Mouse (Mus musculus): ENCODE results near the gene Manbal. TPM values are rescaled to one million over a fixed set of nuclear protein-coding genes. Genes with fewer than 3 reads are reported as not detected.
A peak's percentile ranks its signal among the peaks of the same experiment; 100 is the strongest.

The Manbal gene
- 10 to 100 TPM; 61.3 to 66.5 TPM for total RNA-seq (2021)

GRCm38 (mm10) chr2:157367184-157367893, at the start of gene Manbal:
TSS of gene Manbal (plus strand) at chr2:157367594.
- peak; percentile 99 for DNase-seq (ENCODE audit: extremely low spot score in 1 of 2, low spot score in 1 of 2)

- DNase-seq (ENCODE audit: extremely low spot score in 1 of 2, low spot score in 1 of 2) = no peak
Observed at GRCm38 (mm10) chr2:157320135-157320534, 47.3 kb upstream of the Manbal start.

- no peak for DNase-seq (ENCODE audit: extremely low spot score in 1 of 2, low spot score in 1 of 2)
Observed at GRCm38 (mm10) chr2:157320886-157321285, 46.5 kb upstream of the Manbal start.

- no peak for DNase-seq (ENCODE audit: extremely low spot score in 1 of 2, low spot score in 1 of 2)
Observed at GRCm38 (mm10) chr2:157322029-157322766, 45.2 kb upstream of the Manbal start.

GRCm38 (mm10) chr2:157325238-157325637, 42.2 kb upstream of the Manbal start:
- DNase-seq (ENCODE audit: extremely low spot score in 1 of 2, low spot score in 1 of 2) = no peak

GRCm38 (mm10) chr2:157328106-157328505, 39.3 kb upstream of the Manbal start:
- no peak for DNase-seq (ENCODE audit: extremely low spot score in 1 of 2, low spot score in 1 of 2)

GRCm38 (mm10) chr2:157328570-157328969, 38.8 kb upstream of the Manbal start:
- no peak for DNase-seq (ENCODE audit: extremely low spot score in 1 of 2, low spot score in 1 of 2)

- DNase-seq (ENCODE audit: extremely low spot score in 1 of 2, low spot score in 1 of 2) = no peak
Observed at GRCm38 (mm10) chr2:157332059-157332458, 35.3 kb upstream of the Manbal start.

GRCm38 (mm10) chr2:157338663-157339062, 28.7 kb upstream of the Manbal start:
- DNase-seq (ENCODE audit: extremely low spot score in 1 of 2, low spot score in 1 of 2) = peak; percentile 59 to 80

GRCm38 (mm10) chr2:157339532-157339931, 27.9 kb upstream of the Manbal start:
- DNase-seq (ENCODE audit: extremely low spot score in 1 of 2, low spot score in 1 of 2) = no peak

GRCm38 (mm10) chr2:157340221-157340741, 27.1 kb upstream of the Manbal start:
- DNase-seq (ENCODE audit: extremely low spot score in 1 of 2, low spot score in 1 of 2) = peak; percentile 22 to 35

- DNase-seq (ENCODE audit: extremely low spot score in 1 of 2, low spot score in 1 of 2) = peak; percentile 70 to 91
Observed at GRCm38 (mm10) chr2:157341554-157342270, 25.7 kb upstream of the Manbal start.

GRCm38 (mm10) chr2:157342328-157342926, 25.0 kb upstream of the Manbal start:
- DNase-seq (ENCODE audit: extremely low spot score in 1 of 2, low spot score in 1 of 2) = no peak

- no peak for DNase-seq (ENCODE audit: extremely low spot score in 1 of 2, low spot score in 1 of 2)
Observed at GRCm38 (mm10) chr2:157343337-157343736, 24.1 kb upstream of the Manbal start.

GRCm38 (mm10) chr2:157347361-157348159, 19.8 kb upstream of the Manbal start, which contains the start of gene Ghrh:
TSS of gene Ghrh (minus strand) at chr2:157347506.
- DNase-seq (ENCODE audit: extremely low spot score in 1 of 2, low spot score in 1 of 2) = peak; percentile 48 to 52

GRCm38 (mm10) chr2:157349121-157349778, 18.1 kb upstream of the Manbal start:
- peak in 1 of 2 experiments; percentile 20 for DNase-seq (ENCODE audit: extremely low spot score in 1 of 2, low spot score in 1 of 2)

GRCm38 (mm10) chr2:157353183-157353582, 14.2 kb upstream of the Manbal start:
- no peak for DNase-seq (ENCODE audit: extremely low spot score in 1 of 2, low spot score in 1 of 2)

GRCm38 (mm10) chr2:157354106-157354505, 13.3 kb upstream of the Manbal start:
- no peak for DNase-seq (ENCODE audit: extremely low spot score in 1 of 2, low spot score in 1 of 2)

- DNase-seq (ENCODE audit: extremely low spot score in 1 of 2, low spot score in 1 of 2) = no peak
Observed at GRCm38 (mm10) chr2:157360028-157360427, 7.4 kb upstream of the Manbal start.
